Mouse (Mus musculus): Measurements from ENCODE around the gene Gla. TPM values are rescaled to one million over a fixed set of nuclear protein-coding genes. Genes with fewer than 3 reads are reported as not detected.

Gla gene
- polyA plus RNA-seq, 1 experiment from 2014 or later: 2.4 TPM

- WGBS: 77% methylated on average over 5 of the region's 5 CpGs
- H3K4me1 ChIP-seq (ENCODE audit: control insufficient read depth in 2 of 2, insufficient read depth in 2 of 2, low read length in 2 of 2): no peaks in the 10 kb centered on the region
- no peak for ATAC-seq (ENCODE audit: insufficient number of reproducible peaks, insufficient read depth, low FRiP score, low read depth)
- no peaks in the 10 kb centered on the region for H3K9me3 ChIP-seq (ENCODE audit: control insufficient read depth, low read length)
- H3K27ac ChIP-seq (replicated peaks in 1 of 2; ENCODE audit: control insufficient read depth in 1 of 2, insufficient read depth in 1 of 2, low read depth in 2 of 2, low read length in 2 of 2): no peak overlapping the region
- H3K36me3 ChIP-seq (ENCODE audit: control insufficient read depth, insufficient read depth, low read length): no peaks in the 10 kb centered on the region
- H3K27me3 ChIP-seq (ENCODE audit: control insufficient read depth, insufficient read depth, low read length): no peaks in the 10 kb centered on the region
- H3K9ac ChIP-seq (ENCODE audit: low read length): no peak overlapping the region
- H3K4me3 ChIP-seq (ENCODE audit: control insufficient read depth in 1 of 2, insufficient read depth in 1 of 2, low read depth in 1 of 2, low read length in 2 of 2): no peak overlapping the region
- H3K4me2 ChIP-seq (ENCODE audit: low read length): no peak overlapping the region
Measured at GRCm38 (mm10) chrX:134632710-134633109, 31.8 kb upstream of the Gla start.

- no peak overlapping the region for H3K4me3 ChIP-seq (ENCODE audit: control insufficient read depth in 1 of 2, insufficient read depth in 1 of 2, low read depth in 1 of 2, low read length in 2 of 2)
- H3K36me3 ChIP-seq (ENCODE audit: control insufficient read depth, insufficient read depth, low read length): no peaks in the 10 kb centered on the region
- ATAC-seq (ENCODE audit: insufficient number of reproducible peaks, insufficient read depth, low FRiP score, low read depth): no peak
- no peak overlapping the region for H3K4me2 ChIP-seq (ENCODE audit: low read length)
- no peaks in the 10 kb centered on the region for H3K9me3 ChIP-seq (ENCODE audit: control insufficient read depth, low read length)
- no peaks in the 10 kb centered on the region for H3K4me1 ChIP-seq (ENCODE audit: control insufficient read depth in 2 of 2, insufficient read depth in 2 of 2, low read length in 2 of 2)
- H3K27me3 ChIP-seq (ENCODE audit: control insufficient read depth, insufficient read depth, low read length): no peaks in the 10 kb centered on the region
- H3K27ac ChIP-seq (replicated peaks in 1 of 2; ENCODE audit: control insufficient read depth in 1 of 2, insufficient read depth in 1 of 2, low read depth in 2 of 2, low read length in 2 of 2): no peak overlapping the region
- 48% methylated on average over 2 of the region's 2 CpGs for WGBS
- no peak overlapping the region for H3K9ac ChIP-seq (ENCODE audit: low read length)
Measured at GRCm38 (mm10) chrX:134628200-134628599, 27.3 kb upstream of the Gla start.

- no peak overlapping the region for H3K27ac ChIP-seq (replicated peaks in 1 of 2; ENCODE audit: control insufficient read depth in 1 of 2, insufficient read depth in 1 of 2, low read depth in 2 of 2, low read length in 2 of 2)
- 76% methylated on average over 4 of the region's 4 CpGs for WGBS
Measured at GRCm38 (mm10) chrX:134623350-134623749, 22.4 kb upstream of the Gla start.

GRCm38 (mm10) chrX:134621685-134622084 is 20.8 kb upstream of the Gla start:
- Histone ChIP-seq H3K36me3 (ENCODE audit: control insufficient read depth, insufficient read depth, low read length) (no peaks in the 10 kb centered on the region), H3K27ac (replicated peaks in 1 of 2; ENCODE audit: control insufficient read depth in 1 of 2, insufficient read depth in 1 of 2, low read depth in 2 of 2, low read length in 2 of 2) (no peak overlapping the region), H3K4me3 (ENCODE audit: control insufficient read depth in 1 of 2, insufficient read depth in 1 of 2, low read depth in 1 of 2, low read length in 2 of 2) (no peak overlapping the region), H3K4me1 (ENCODE audit: control insufficient read depth in 2 of 2, insufficient read depth in 2 of 2, low read length in 2 of 2) (no peaks in the 10 kb centered on the region), H3K9me3 (ENCODE audit: control insufficient read depth, low read length) (no peaks in the 10 kb centered on the region), H3K27me3 (ENCODE audit: control insufficient read depth, insufficient read depth, low read length) (no peaks in the 10 kb centered on the region), H3K9ac (ENCODE audit: low read length) (no peak overlapping the region), H3K4me2 (ENCODE audit: low read length) (no peak overlapping the region)
- ATAC-seq (ENCODE audit: insufficient number of reproducible peaks, insufficient read depth, low FRiP score, low read depth): no peak
- WGBS: 65% methylated on average over 3 of the region's 3 CpGs

More at GRCm38 (mm10) chrX:134623350-134623749, 22.4 kb upstream of the Gla start:
- H3K9me3 ChIP-seq (ENCODE audit: control insufficient read depth, low read length): no peaks in the 10 kb centered on the region
- no peak for ATAC-seq (ENCODE audit: insufficient number of reproducible peaks, insufficient read depth, low FRiP score, low read depth)
- H3K4me2 ChIP-seq (ENCODE audit: low read length): no peak overlapping the region
- H3K4me3 ChIP-seq (ENCODE audit: control insufficient read depth in 1 of 2, insufficient read depth in 1 of 2, low read depth in 1 of 2, low read length in 2 of 2): no peak overlapping the region
- no peaks in the 10 kb centered on the region for H3K4me1 ChIP-seq (ENCODE audit: control insufficient read depth in 2 of 2, insufficient read depth in 2 of 2, low read length in 2 of 2)
- no peaks in the 10 kb centered on the region for H3K27me3 ChIP-seq (ENCODE audit: control insufficient read depth, insufficient read depth, low read length)
- H3K9ac ChIP-seq (ENCODE audit: low read length): no peak overlapping the region
- no peaks in the 10 kb centered on the region for H3K36me3 ChIP-seq (ENCODE audit: control insufficient read depth, insufficient read depth, low read length)

- H3K27ac ChIP-seq (replicated peaks in 1 of 2; ENCODE audit: control insufficient read depth in 1 of 2, insufficient read depth in 1 of 2, low read depth in 2 of 2, low read length in 2 of 2): no peak overlapping the region
- no peak overlapping the region for H3K9ac ChIP-seq (ENCODE audit: low read length)
- no peaks in the 10 kb centered on the region for H3K9me3 ChIP-seq (ENCODE audit: control insufficient read depth, low read length)
- no peak for ATAC-seq (ENCODE audit: insufficient number of reproducible peaks, insufficient read depth, low FRiP score, low read depth)
- H3K4me1 ChIP-seq (ENCODE audit: control insufficient read depth in 2 of 2, insufficient read depth in 2 of 2, low read length in 2 of 2): no peaks in the 10 kb centered on the region
- no peaks in the 10 kb centered on the region for H3K27me3 ChIP-seq (ENCODE audit: control insufficient read depth, insufficient read depth, low read length)
- no peaks in the 10 kb centered on the region for H3K36me3 ChIP-seq (ENCODE audit: control insufficient read depth, insufficient read depth, low read length)
- 67% methylated on average over 8 of the region's 8 CpGs for WGBS
- no peak overlapping the region for H3K4me3 ChIP-seq (ENCODE audit: control insufficient read depth in 1 of 2, insufficient read depth in 1 of 2, low read depth in 1 of 2, low read length in 2 of 2)
- no peak overlapping the region for H3K4me2 ChIP-seq (ENCODE audit: low read length)
Measured at GRCm38 (mm10) chrX:134620254-134620865, 19.4 kb upstream of the Gla start.

GRCm38 (mm10) chrX:134619695-134620094 is 18.8 kb upstream of the Gla start:
- Histone ChIP-seq H3K9ac (ENCODE audit: low read length) (no peak overlapping the region), H3K36me3 (ENCODE audit: control insufficient read depth, insufficient read depth, low read length) (no peaks in the 10 kb centered on the region), H3K27me3 (ENCODE audit: control insufficient read depth, insufficient read depth, low read length) (no peaks in the 10 kb centered on the region), H3K4me1 (ENCODE audit: control insufficient read depth in 2 of 2, insufficient read depth in 2 of 2, low read length in 2 of 2) (no peaks in the 10 kb centered on the region), H3K4me3 (ENCODE audit: control insufficient read depth in 1 of 2, insufficient read depth in 1 of 2, low read depth in 1 of 2, low read length in 2 of 2) (no peak overlapping the region), H3K27ac (replicated peaks in 1 of 2; ENCODE audit: control insufficient read depth in 1 of 2, insufficient read depth in 1 of 2, low read depth in 2 of 2, low read length in 2 of 2) (no peak overlapping the region), H3K4me2 (ENCODE audit: low read length) (no peak overlapping the region), H3K9me3 (ENCODE audit: control insufficient read depth, low read length) (no peaks in the 10 kb centered on the region)
- no peak for ATAC-seq (ENCODE audit: insufficient number of reproducible peaks, insufficient read depth, low FRiP score, low read depth)
- 58% methylated on average over 9 of the region's 9 CpGs for WGBS

GRCm38 (mm10) chrX:134614306-134614705 is 13.4 kb upstream of the Gla start:
- no peak overlapping the region for H3K9ac ChIP-seq (ENCODE audit: low read length)
- H3K36me3 ChIP-seq (ENCODE audit: control insufficient read depth, insufficient read depth, low read length): no peaks in the 10 kb centered on the region
- H3K4me1 ChIP-seq (ENCODE audit: control insufficient read depth in 2 of 2, insufficient read depth in 2 of 2, low read length in 2 of 2): peaks cover 0 to 2% of the 10 kb centered on the region in 2 experiments; a peak in 1 of 4 replicates
- H3K4me3 ChIP-seq (ENCODE audit: control insufficient read depth in 1 of 2, insufficient read depth in 1 of 2, low read depth in 1 of 2, low read length in 2 of 2): no peak overlapping the region
- H3K4me2 ChIP-seq (ENCODE audit: low read length): no peak overlapping the region
- no peak for ATAC-seq (ENCODE audit: insufficient number of reproducible peaks, insufficient read depth, low FRiP score, low read depth)
- WGBS: 45% methylated on average over 2 of the region's 2 CpGs
- H3K27me3 ChIP-seq (ENCODE audit: control insufficient read depth, insufficient read depth, low read length): no peaks in the 10 kb centered on the region
- no peak overlapping the region for H3K27ac ChIP-seq (replicated peaks in 1 of 2; ENCODE audit: control insufficient read depth in 1 of 2, insufficient read depth in 1 of 2, low read depth in 2 of 2, low read length in 2 of 2)
- no peaks in the 10 kb centered on the region for H3K9me3 ChIP-seq (ENCODE audit: control insufficient read depth, low read length)
